Mouse (Mus musculus) myocyte (in vitro differentiated cells): ENCODE measurements at regions not wholly inside any gene's neighbourhood (a gene's known extent, or its start where the extent isn't known, plus 50 kb on each side); places are given as distances from the start of the nearest gene placed in this dataset.

Experiments used
- H3K27me3 ChIP-seq: one replicate; pipeline ENCODE4 v1.6.1; 2011; ENCODE audit not compliant: control insufficient read depth, insufficient read depth, insufficient read length
- H3K36me3 ChIP-seq: one replicate; pipeline ENCODE4 v1.6.1; 2011; ENCODE audit not compliant: control insufficient read depth, insufficient read depth
- H3K4me2 ChIP-seq: one replicate; pipeline ENCODE4 v1.6.1; 2011; ENCODE audit warnings: low read depth, control low read depth
- H3K4me3 ChIP-seq: one replicate; pipeline ENCODE4 v1.5.1; 2011; ENCODE audit warnings: mild to moderate bottlenecking, control low read depth, moderate library complexity
- H3K79me2 ChIP-seq: one replicate; pipeline ENCODE4 v1.6.1; 2011; ENCODE audit not compliant: control insufficient read depth, insufficient read depth
- H3ac ChIP-seq: one replicate; pipeline ENCODE4 v1.6.1; 2011; ENCODE audit not compliant: control insufficient read depth, insufficient read length
- CEBPB ChIP-seq: IDR thresholded peaks from 2 replicates; pipeline ENCODE4 v1.6.1; 2011; ENCODE audit warnings: mild to moderate bottlenecking, moderate library complexity; ENCODE audit not compliant: poor library complexity, insufficient read depth, severe bottlenecking
- E2F4 ChIP-seq: IDR thresholded peaks from one replicate; pipeline ENCODE4 v1.6.1; 2011; ENCODE audit warnings: mild to moderate bottlenecking, control low read depth, moderate library complexity; ENCODE audit not compliant: insufficient read depth
- MAX ChIP-seq: IDR thresholded peaks from one replicate; pipeline ENCODE4 v1.6.1; 2011; ENCODE audit warnings: low read depth, mild to moderate bottlenecking, control low read depth
- MYOD1 ChIP-seq, 3 experiments: IDR thresholded peaks; one replicate each; pipeline ENCODE4 v1.6.1; 2011; ENCODE audit warnings: control low read depth in 2 of 3, low read depth in 2 of 3, mild to moderate bottlenecking in 2 of 3, moderate library complexity in 1 of 3; ENCODE audit not compliant: insufficient read length in 2 of 3, control insufficient read depth in 1 of 3
- MYOG ChIP-seq, 3 experiments: IDR thresholded peaks; one replicate each; pipeline ENCODE4 v1.6.1; 2011; ENCODE audit warnings: control low read depth in 2 of 3, low read depth in 2 of 3, mild to moderate bottlenecking in 2 of 3; ENCODE audit not compliant: insufficient read length in 2 of 3, control insufficient read depth in 1 of 3, insufficient read depth in 1 of 3
- POLR2A ChIP-seq: IDR thresholded peaks from one replicate; pipeline ENCODE4 v1.6.1; 2011; ENCODE audit warnings: low read depth, mild to moderate bottlenecking, control low read depth, moderate library complexity; ENCODE audit not compliant: insufficient read length
- POLR2AphosphoS2 ChIP-seq: IDR thresholded peaks from one replicate; pipeline ENCODE4 v1.6.1; 2011; ENCODE audit warnings: low read depth, control low read depth; ENCODE audit not compliant: insufficient read length
- REST ChIP-seq: IDR thresholded peaks from one replicate; pipeline ENCODE4 v1.6.1; 2011; ENCODE audit warnings: mild to moderate bottlenecking, control low read depth, moderate library complexity; ENCODE audit not compliant: insufficient read depth, insufficient read length
- SRF ChIP-seq: IDR thresholded peaks from one replicate; pipeline ENCODE4 v1.6.1; 2011; ENCODE audit warnings: low read depth; ENCODE audit not compliant: control insufficient read depth, insufficient read length
- TCF12 ChIP-seq: IDR thresholded peaks from one replicate; pipeline ENCODE4 v1.6.1; 2011; ENCODE audit warnings: mild to moderate bottlenecking, control low read depth; ENCODE audit not compliant: poor library complexity, insufficient read depth, severe bottlenecking
- TCF3 ChIP-seq: IDR thresholded peaks from one replicate; pipeline ENCODE4 v1.6.1; 2011; ENCODE audit warnings: low read depth, control low read depth; ENCODE audit not compliant: insufficient read length
- USF1 ChIP-seq: IDR thresholded peaks from one replicate; pipeline ENCODE4 v1.6.1; 2011; ENCODE audit warnings: low read depth, mild to moderate bottlenecking, control low read depth, moderate library complexity

DNA sequence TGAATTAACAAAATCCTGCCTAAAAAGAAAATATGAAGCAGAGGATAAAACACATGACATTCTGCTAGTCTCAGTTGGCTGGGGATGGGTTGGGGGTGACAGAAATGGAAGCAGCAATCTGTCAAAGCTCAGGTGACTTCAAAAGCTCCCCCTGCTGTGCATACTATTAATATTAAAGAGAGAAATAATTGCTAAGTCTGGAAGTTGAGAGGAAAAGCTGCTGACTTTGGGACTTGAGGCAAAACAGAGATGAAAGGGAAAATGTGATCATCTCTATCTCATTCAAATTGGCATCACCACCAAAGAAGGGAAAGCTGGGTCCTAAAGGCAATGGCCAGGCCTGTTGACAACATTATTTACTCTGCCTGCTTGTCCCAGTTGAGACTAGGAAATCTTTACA is 90.8 kb downstream of the Rpe65 start:
- no peak overlapping the region for H3ac ChIP-seq
- TF ChIP-seq MYOD1 (IDR thresholded peaks at IDR 0.05; ENCODE audit: control insufficient read depth in 1 of 3, insufficient read length in 2 of 3, low read depth in 2 of 3) (no peak), POLR2A (no peak), MAX (no peak), SRF (no peak)
- no peaks in the 10 kb centered on the region for H3K79me2 ChIP-seq
- no peak overlapping the region for H3K4me2 ChIP-seq
- no peaks in the 10 kb centered on the region for H3K36me3 ChIP-seq
- H3K4me3 ChIP-seq: no peak overlapping the region
- H3K27me3 ChIP-seq: no peaks in the 10 kb centered on the region

DNA sequence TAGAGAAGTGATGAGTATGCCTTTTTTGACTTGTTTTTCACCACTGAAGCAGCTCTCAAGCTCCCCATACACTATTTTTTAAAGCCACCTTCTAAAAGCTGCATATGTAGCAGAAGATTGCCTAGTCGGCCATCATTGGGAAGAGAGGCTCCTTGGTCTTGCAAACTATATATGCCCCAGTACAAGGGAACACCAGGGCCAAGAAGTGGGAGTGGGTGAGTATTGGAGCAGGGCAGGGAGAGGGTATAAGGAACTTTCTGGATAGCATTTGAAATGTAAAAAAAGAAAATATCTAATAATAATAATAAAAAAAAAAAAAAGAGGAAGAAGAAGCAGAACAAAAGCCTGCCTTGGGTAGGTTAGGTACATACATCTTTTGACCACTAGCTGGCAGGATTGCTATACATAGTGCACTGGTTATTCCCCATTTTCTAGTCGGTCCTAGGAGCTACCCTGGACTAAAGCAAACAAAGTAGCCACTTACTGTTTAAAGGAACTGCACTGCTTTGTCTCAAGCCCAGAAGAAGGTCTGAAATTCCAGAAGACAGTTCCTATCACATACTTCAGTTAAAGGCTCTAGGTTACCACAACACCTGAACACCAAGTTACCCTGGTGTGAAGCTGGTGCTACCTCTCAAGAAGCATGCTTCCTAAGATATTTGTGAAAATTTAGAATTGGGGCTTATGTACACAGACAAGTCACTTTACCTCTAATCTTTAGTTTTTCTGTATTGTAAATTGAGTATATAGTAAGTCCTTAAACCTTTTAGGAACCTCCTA is 114.9 kb upstream of the Wls start:
- Histone ChIP-seq H3K4me2 (peak overlapping the region; percentile 19), H3ac (no peak overlapping the region), H3K36me3 (no peaks in the 10 kb centered on the region), H3K4me3 (no peak overlapping the region), H3K79me2 (no peaks in the 10 kb centered on the region), H3K27me3 (no peaks in the 10 kb centered on the region)
- TF ChIP-seq SRF (no peak), POLR2A (no peak), TCF3 (no peak), MYOD1 (IDR thresholded peaks at IDR 0.05; ENCODE audit: control insufficient read depth in 1 of 3, insufficient read length in 2 of 3, low read depth in 2 of 3) (no peak), TCF12 (no peak), MAX (no peak), CEBPB (no peak), USF1 (no peak), REST (no peak), MYOG (IDR thresholded peaks at IDR 0.05; ENCODE audit: control insufficient read depth in 1 of 3, insufficient read depth in 1 of 3, insufficient read length in 2 of 3, low read depth in 2 of 3) (no peak), POLR2AphosphoS2 (no peak), E2F4 (no peak)

DNA sequence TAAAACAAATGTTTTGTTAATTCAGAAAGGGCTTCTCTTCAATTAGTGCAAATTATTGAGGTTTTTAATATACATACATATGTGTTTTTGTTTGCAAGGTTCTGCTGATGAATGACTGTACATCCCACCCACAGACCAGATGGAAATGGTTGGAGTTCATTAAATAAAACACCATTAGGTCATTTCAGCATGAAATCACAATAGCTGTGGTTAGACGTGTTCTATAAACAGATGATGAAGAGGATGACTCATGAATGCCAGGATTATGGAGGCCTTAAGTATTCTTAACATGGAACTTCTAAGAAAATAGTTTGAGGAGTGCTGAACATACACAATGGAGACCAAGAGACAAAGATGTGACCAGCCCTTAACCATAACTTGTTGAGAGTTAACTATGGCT is 107.3 kb upstream of the Wls start:
- no peaks in the 10 kb centered on the region for H3K79me2 ChIP-seq
- peak overlapping the region; percentile 43 for H3K4me2 ChIP-seq
- H3ac ChIP-seq: no peak overlapping the region
- no peak for TF ChIP-seq MYOD1 (IDR thresholded peaks at IDR 0.05; ENCODE audit: control insufficient read depth in 1 of 3, insufficient read length in 2 of 3, low read depth in 2 of 3)
- no peak for TF ChIP-seq CEBPB
- no peak for TF ChIP-seq SRF
- TF ChIP-seq MAX: no peak
- no peak for TF ChIP-seq MYOG (IDR thresholded peaks at IDR 0.05; ENCODE audit: control insufficient read depth in 1 of 3, insufficient read depth in 1 of 3, insufficient read length in 2 of 3, low read depth in 2 of 3)
- TF ChIP-seq REST: no peak
- TF ChIP-seq POLR2AphosphoS2: no peak
- no peak for TF ChIP-seq POLR2A
- TF ChIP-seq E2F4: no peak
- no peak for TF ChIP-seq TCF12
- TF ChIP-seq USF1: no peak
- TF ChIP-seq TCF3: no peak
- no peaks in the 10 kb centered on the region for H3K27me3 ChIP-seq
- H3K36me3 ChIP-seq: no peaks in the 10 kb centered on the region
- H3K4me3 ChIP-seq: no peak overlapping the region

DNA sequence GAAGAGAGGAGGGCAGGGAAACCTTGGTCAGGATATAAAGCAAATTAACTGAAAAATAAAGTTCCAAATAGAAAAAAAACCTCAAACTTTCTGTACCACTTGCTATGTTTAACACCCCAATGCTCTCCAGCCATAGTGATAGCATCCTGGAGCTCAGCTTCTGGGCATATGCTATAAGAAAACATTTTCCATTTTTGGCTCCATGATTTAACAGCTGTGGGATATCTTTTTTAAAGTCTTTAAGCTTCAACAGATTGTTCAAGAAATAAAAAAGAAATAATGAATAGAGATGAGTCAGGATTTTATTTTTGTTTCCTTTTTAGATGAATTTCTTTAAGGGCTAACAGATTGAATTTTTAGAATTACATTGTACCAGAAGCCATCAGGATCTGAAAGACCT is 106.3 kb upstream of the Wls start:
- no peaks in the 10 kb centered on the region for H3K27me3 ChIP-seq
- H3K4me3 ChIP-seq: no peak overlapping the region
- no peak for TF ChIP-seq POLR2A
- TF ChIP-seq POLR2AphosphoS2: no peak
- TF ChIP-seq CEBPB: no peak
- no peak for TF ChIP-seq MYOG (IDR thresholded peaks at IDR 0.05; ENCODE audit: control insufficient read depth in 1 of 3, insufficient read depth in 1 of 3, insufficient read length in 2 of 3, low read depth in 2 of 3)
- TF ChIP-seq E2F4: no peak
- TF ChIP-seq SRF: no peak
- no peak for TF ChIP-seq REST
- no peak for TF ChIP-seq USF1
- TF ChIP-seq TCF12: no peak
- no peaks in the 10 kb centered on the region for H3K79me2 ChIP-seq
- peak overlapping the region; percentile 18 for H3K4me2 ChIP-seq
- no peaks in the 10 kb centered on the region for H3K36me3 ChIP-seq
- no peak overlapping the region for H3ac ChIP-seq

DNA sequence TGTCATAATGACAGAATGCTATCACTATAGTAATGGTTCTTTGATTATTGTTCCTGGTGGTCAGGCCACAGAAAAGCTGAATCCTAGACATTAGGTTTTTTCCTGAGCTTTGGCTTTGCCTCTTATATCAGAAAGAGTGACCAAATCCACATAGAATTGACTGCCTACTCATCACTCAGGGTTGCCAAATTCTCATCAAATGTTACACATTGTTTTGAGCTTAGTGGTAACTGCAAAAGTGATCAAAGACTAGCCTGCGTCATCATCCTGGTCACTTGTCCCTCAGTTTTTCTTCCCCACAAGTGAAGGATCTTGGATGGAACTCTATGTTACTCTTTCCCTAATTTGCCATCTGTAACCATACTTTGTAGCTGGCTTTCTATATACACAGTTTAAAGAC is 104.9 kb upstream of the Wls start:
- H3K4me3 ChIP-seq: no peak overlapping the region
- H3ac ChIP-seq: no peak overlapping the region
- H3K79me2 ChIP-seq: no peaks in the 10 kb centered on the region
- H3K36me3 ChIP-seq: no peaks in the 10 kb centered on the region
- TF ChIP-seq CEBPB (peak; percentile 77), E2F4 (no peak)
- H3K27me3 ChIP-seq: no peaks in the 10 kb centered on the region
- H3K4me2 ChIP-seq: peak overlapping the region; percentile 12
